Mouse (Mus musculus) neural tube, embryonic 15.5 days (tissue): ENCODE data around the gene Gm20931. TPM values are rescaled to one million over a fixed set of nuclear protein-coding genes. Genes with fewer than 3 reads are reported as not detected.
"Not testable (repeated sequence)": the region's sequence is repeated elsewhere in the genome, so short reads cannot be mapped to it uniquely, and the experiment has no call there.

Experiments
- ATAC-seq: fragments of 200-750 bp; cut with Nextera tagmentation; 2 replicates; pipeline ENCODE4 v1.8.0; 2017; ENCODE audit warnings: mild to moderate bottlenecking, moderate TSS enrichment, moderate library complexity; ENCODE audit not compliant: low FRiP score
- H3K27ac ChIP-seq: fragments of 300-500 bp; sonication (generic); replicated peaks from 2 replicates; pipeline ENCODE4 v1.5.1; 2015; ENCODE audit warnings: mild to moderate bottlenecking, inconsistent platforms
- H3K27me3 ChIP-seq: fragments of 300-500 bp; sonication (generic); replicated peaks from 2 replicates; pipeline ENCODE4 v1.6.1; 2015; ENCODE audit warnings: inconsistent platforms
- H3K36me3 ChIP-seq: fragments of 300-500 bp; sonication (generic); 2 replicates; pipeline ENCODE4 v1.6.1; 2015; ENCODE audit warnings: inconsistent platforms
- H3K4me1 ChIP-seq: fragments of 300-500 bp; sonication (generic); 2 replicates; pipeline ENCODE4 v1.6.1; 2015; ENCODE audit warnings: inconsistent platforms
- H3K4me2 ChIP-seq: fragments of 300-500 bp; sonication (generic); 2 replicates; pipeline ENCODE4 v1.6.1; 2015; ENCODE audit warnings: inconsistent platforms, mild to moderate bottlenecking, moderate library complexity
- H3K4me3 ChIP-seq: fragments of 300-500 bp; sonication (generic); replicated peaks from 2 replicates; pipeline ENCODE4 v1.5.1; 2015; ENCODE audit warnings: mild to moderate bottlenecking, inconsistent platforms
- H3K9ac ChIP-seq: fragments of 300-500 bp; sonication (generic); replicated peaks from 2 replicates; pipeline ENCODE4 v1.6.1; 2015; ENCODE audit warnings: mild to moderate bottlenecking, inconsistent platforms
- H3K9me3 ChIP-seq: fragments of 300-500 bp; sonication (generic); replicated peaks from 2 replicates; pipeline ENCODE4 v1.6.1; 2016; ENCODE audit warnings: inconsistent platforms
- WGBS: fragments of 180-500 bp; shearing (Covaris S2); methylation state at CpG from one replicate; pipeline ENCODE4 v1.1.7; 2015; ENCODE audit warnings: mixed read lengths; 5-methylcytosine and 5-hydroxymethylcytosine counted together
- polyA plus RNA-seq: library from polyadenylated mRNA; unstranded; fragments of >200 nt; fragmentation: Nextera tagmentation; extraction: Ambion mirVana; gene quantifications from 2 replicates; pipeline ENCODE4 v1.2.1, GENCODE M21; 2015

The Gm20931 gene
- polyA plus RNA-seq, result not detected in 2 replicates

GRCm38 (mm10) chrY:55213420-55213819 is at the start of gene Gm20931:
TSS of gene Gm20931 (plus strand) at chrY:55213720.
- no CpG with 5 or more reads among the region's 6 CpGs for WGBS
- H3K4me1 ChIP-seq, H3K27ac ChIP-seq, H3K4me2 ChIP-seq, ATAC-seq, H3K27me3 ChIP-seq, H3K9ac ChIP-seq, H3K9me3 ChIP-seq, H3K36me3 ChIP-seq, H3K4me3 ChIP-seq: not testable (repeated sequence)
